Mouse (Mus musculus): ENCODE results near the gene Hspa1l. TPM values are rescaled to one million over a fixed set of nuclear protein-coding genes. Genes with fewer than 3 reads are reported as not detected.
A peak's percentile ranks its signal among the peaks of the same experiment; 100 is the strongest.
"Not testable (repeated sequence)": the region's sequence is repeated elsewhere in the genome, so short reads cannot be mapped to it uniquely, and the experiment has no call there.

Gene Hspa1l
- polyA plus RNA-seq, 1 experiment from 2014 or later = 2.3 TPM

- Histone ChIP-seq H3K36me3 (no peaks in the 10 kb centered on the region), H3K4me1 (peaks cover 9% of the 10 kb centered on the region), H3K9ac (no peak overlapping the region), H3K27me3 (replicated peaks) (peaks cover 10% of the 10 kb centered on the region), H3K4me2 (replicated peaks) (no peak overlapping the region), H3K27ac (no peak overlapping the region), H3K4me3 (no peak overlapping the region), H3K9me3 (no peaks in the 10 kb centered on the region)
- 33% methylated on average over 1 of the region's 1 CpGs for WGBS
- no peak for ATAC-seq (ENCODE audit: low FRiP score, low read depth)
These were observed 9.7 kb upstream of the Hspa1l start for GRCm38 (mm10) chr17:34962841-34963240.

GRCm38 (mm10) chr17:34964640-34965049, 7.9 kb upstream of the Hspa1l start:
- Histone ChIP-seq H3K27me3 (replicated peaks) (peaks cover 28% of the 10 kb centered on the region), H3K9me3 (no peaks in the 10 kb centered on the region), H3K4me1 (peaks cover 5% of the 10 kb centered on the region; the same call in 1 of the 2 replicates), H3K36me3 (no peaks in the 10 kb centered on the region), H3K4me2 (replicated peaks) (no peak overlapping the region), H3K9ac (0 out of 2 replicates have a peak overlapping the region, but pooled peaks have one; percentile 8), H3K27ac (no peak overlapping the region), H3K4me3 (no peak overlapping the region)
- ATAC-seq (ENCODE audit: low FRiP score, low read depth) = no peak
- 30% methylated on average over 1 of the region's 1 CpGs for WGBS

GRCm38 (mm10) chr17:34965627-34966026, 6.9 kb upstream of the Hspa1l start:
- Histone ChIP-seq H3K9ac (no peak overlapping the region), H3K4me1 (no peaks in the 10 kb centered on the region), H3K4me2 (replicated peaks) (no peak overlapping the region), H3K27ac (no peak overlapping the region), H3K36me3 (no peaks in the 10 kb centered on the region), H3K4me3 (no peak overlapping the region), H3K9me3 (no peaks in the 10 kb centered on the region), H3K27me3 (replicated peaks) (peaks cover 31% of the 10 kb centered on the region)
- 84% methylated on average over 5 of the region's 5 CpGs for WGBS
- ATAC-seq (ENCODE audit: low FRiP score, low read depth) = no peak

GRCm38 (mm10) chr17:34969822-34970221, 2.7 kb upstream of the Hspa1l start, which contains the start of gene Gm20481:
Gene Gm20481 (plus strand): TSS chr17:34969912.
- not testable (repeated sequence) for H3K27ac ChIP-seq; H3K4me2 ChIP-seq (replicated peaks); H3K9ac ChIP-seq; H3K36me3 ChIP-seq; H3K9me3 ChIP-seq; ATAC-seq (ENCODE audit: low FRiP score, low read depth); H3K4me3 ChIP-seq; H3K4me1 ChIP-seq
- WGBS = 71% methylated on average over 8 of the region's 11 CpGs
- H3K27me3 ChIP-seq (replicated peaks) = peaks cover 26% of the 10 kb centered on the region

- H3K9me3 ChIP-seq; H3K4me1 ChIP-seq; H3K27ac ChIP-seq; H3K4me2 ChIP-seq (replicated peaks); ATAC-seq (ENCODE audit: low FRiP score, low read depth); H3K36me3 ChIP-seq; H3K4me3 ChIP-seq; H3K9ac ChIP-seq: not testable (repeated sequence)
- H3K27me3 ChIP-seq (replicated peaks) = peaks cover 26% of the 10 kb centered on the region
- WGBS = 31% methylated on average over 26 of the region's 37 CpGs
These were observed 1.7 kb upstream of the Hspa1l start for GRCm38 (mm10) chr17:34970850-34971249.

- not testable (repeated sequence) for H3K4me1 ChIP-seq
- H3K27me3 ChIP-seq (replicated peaks) = peaks cover 26% of the 10 kb centered on the region
These were observed 822 bp upstream of the Hspa1l start for GRCm38 (mm10) chr17:34971694-34972068.

GRCm38 (mm10) chr17:34975581-34976492, 3.3 kb downstream of the Hspa1l start:
- Histone ChIP-seq H3K4me1 (peaks cover 5% of the 10 kb centered on the region), H3K4me3 (no peak overlapping the region), H3K27ac (no peak overlapping the region), H3K36me3 (peaks cover 3% of the 10 kb centered on the region; the same call in 1 of the 2 replicates), H3K9me3 (no peaks in the 10 kb centered on the region), H3K9ac (no peak overlapping the region), H3K4me2 (replicated peaks) (no peak overlapping the region), H3K27me3 (replicated peaks) (no peaks in the 10 kb centered on the region)
- no peak for ATAC-seq (ENCODE audit: low FRiP score, low read depth)
- 87% methylated on average over 3 of the region's 3 CpGs for WGBS

More at GRCm38 (mm10) chr17:34971694-34972068, 822 bp upstream of the Hspa1l start:
- ATAC-seq (ENCODE audit: low FRiP score, low read depth) = peak; percentile 57
- peak overlapping the region; percentile 77 for H3K4me2 ChIP-seq (replicated peaks)
- H3K4me3 ChIP-seq = peak overlapping the region; percentile 36
- not testable (repeated sequence) for H3K9ac ChIP-seq, H3K36me3 ChIP-seq, H3K9me3 ChIP-seq, H3K27ac ChIP-seq
- WGBS = 7% methylated on average over 7 of the region's 43 CpGs

- 94% methylated on average over 20 of the region's 20 CpGs for WGBS
- Histone ChIP-seq H3K4me2 (replicated peaks) (no peak overlapping the region), H3K9ac (no peak overlapping the region), H3K4me3 (no peak overlapping the region), H3K4me1 (peaks cover 9% of the 10 kb centered on the region), H3K27ac (no peak overlapping the region), H3K27me3 (replicated peaks) (no peaks in the 10 kb centered on the region), H3K9me3 (no peaks in the 10 kb centered on the region), H3K36me3 (peaks cover 3% of the 10 kb centered on the region; the same call in 1 of the 2 replicates)
- no peak for ATAC-seq (ENCODE audit: low FRiP score, low read depth)
These were observed 4.5 kb downstream of the Hspa1l start for GRCm38 (mm10) chr17:34977000-34977399.

- no peak for ATAC-seq (ENCODE audit: low FRiP score, low read depth)
- H3K4me1 ChIP-seq = peaks cover 13% of the 10 kb centered on the region
- WGBS = 90% methylated on average over 27 of the region's 27 CpGs
- no peaks in the 10 kb centered on the region for H3K9me3 ChIP-seq
- no peak overlapping the region for H3K4me3 ChIP-seq
- no peak overlapping the region for H3K9ac ChIP-seq
- H3K36me3 ChIP-seq = peaks cover 3% of the 10 kb centered on the region; the same call in 1 of the 2 replicates
- H3K4me2 ChIP-seq (replicated peaks) = no peak overlapping the region
- H3K27me3 ChIP-seq (replicated peaks) = no peaks in the 10 kb centered on the region
- no peak overlapping the region for H3K27ac ChIP-seq
These were observed 5.7 kb downstream of the Hspa1l start for GRCm38 (mm10) chr17:34978239-34978638.

- no peak for ATAC-seq (ENCODE audit: low FRiP score, low read depth)
- H3K36me3 ChIP-seq = peaks cover 3% of the 10 kb centered on the region; the same call in 1 of the 2 replicates
- H3K27me3 ChIP-seq (replicated peaks) = no peaks in the 10 kb centered on the region
- H3K4me1 ChIP-seq = peaks cover 13% of the 10 kb centered on the region
- H3K9ac ChIP-seq = no peak overlapping the region
- no peaks in the 10 kb centered on the region for H3K9me3 ChIP-seq
- 95% methylated on average over 4 of the region's 4 CpGs for WGBS
- H3K27ac ChIP-seq = no peak overlapping the region
- H3K4me2 ChIP-seq (replicated peaks) = no peak overlapping the region
- no peak overlapping the region for H3K4me3 ChIP-seq
These were observed 7.1 kb downstream of the Hspa1l start for GRCm38 (mm10) chr17:34979631-34980030.

- H3K27ac ChIP-seq = no peak overlapping the region
- peak overlapping the region; percentile 80; the same call in 1 of the 2 replicates for H3K9ac ChIP-seq
- H3K9me3 ChIP-seq = no peaks in the 10 kb centered on the region
- peaks cover 13% of the 10 kb centered on the region for H3K4me1 ChIP-seq
- no peaks in the 10 kb centered on the region for H3K27me3 ChIP-seq (replicated peaks)
- peaks cover 12% of the 10 kb centered on the region for H3K36me3 ChIP-seq
- peak overlapping the region; percentile 78 for H3K4me3 ChIP-seq
- no peak for ATAC-seq (ENCODE audit: low FRiP score, low read depth)
- 19% methylated on average over 2 of the region's 2 CpGs for WGBS
- peak overlapping the region; percentile 73 for H3K4me2 ChIP-seq (replicated peaks)
These were observed 8.2 kb downstream of the Hspa1l start for GRCm38 (mm10) chr17:34980655-34981054.

- Histone ChIP-seq H3K27ac (peak within 1 kb of the TSS; percentile 87), H3K4me2 (replicated peaks) (peak within 1 kb of the TSS; percentile 73), H3K27me3 (replicated peaks) (no peaks in the 10 kb centered on the region), H3K9me3 (no peaks in the 10 kb centered on the region), H3K4me1 (peaks cover 13% of the 10 kb centered on the region), H3K4me3 (peak within 1 kb of the TSS; percentile 78), H3K36me3 (peaks cover 23% of the 10 kb centered on the region), H3K9ac (peak within 1 kb of the TSS; percentile 80)
- under 1% methylated on average over 58 of the region's 58 CpGs for WGBS
- peak; percentile 90 for ATAC-seq (ENCODE audit: low FRiP score, low read depth)
These were observed 9.2 kb downstream of the Hspa1l start, which contains the start of gene Lsm2 for GRCm38 (mm10) chr17:34981690-34982180. Gene Lsm2 (plus strand): TSS chr17:34981862.
